Mouse (Mus musculus): Measurements from ENCODE around the gene 4933430I17Rik. TPM values are rescaled to one million over a fixed set of nuclear protein-coding genes. Genes with fewer than 3 reads are reported as not detected.
A peak's percentile ranks its signal among the peaks of the same experiment; 100 is the strongest.

Gene 4933430I17Rik
- polyA plus RNA-seq, 1 experiment from 2014 or later = 0.83 TPM

DNA sequence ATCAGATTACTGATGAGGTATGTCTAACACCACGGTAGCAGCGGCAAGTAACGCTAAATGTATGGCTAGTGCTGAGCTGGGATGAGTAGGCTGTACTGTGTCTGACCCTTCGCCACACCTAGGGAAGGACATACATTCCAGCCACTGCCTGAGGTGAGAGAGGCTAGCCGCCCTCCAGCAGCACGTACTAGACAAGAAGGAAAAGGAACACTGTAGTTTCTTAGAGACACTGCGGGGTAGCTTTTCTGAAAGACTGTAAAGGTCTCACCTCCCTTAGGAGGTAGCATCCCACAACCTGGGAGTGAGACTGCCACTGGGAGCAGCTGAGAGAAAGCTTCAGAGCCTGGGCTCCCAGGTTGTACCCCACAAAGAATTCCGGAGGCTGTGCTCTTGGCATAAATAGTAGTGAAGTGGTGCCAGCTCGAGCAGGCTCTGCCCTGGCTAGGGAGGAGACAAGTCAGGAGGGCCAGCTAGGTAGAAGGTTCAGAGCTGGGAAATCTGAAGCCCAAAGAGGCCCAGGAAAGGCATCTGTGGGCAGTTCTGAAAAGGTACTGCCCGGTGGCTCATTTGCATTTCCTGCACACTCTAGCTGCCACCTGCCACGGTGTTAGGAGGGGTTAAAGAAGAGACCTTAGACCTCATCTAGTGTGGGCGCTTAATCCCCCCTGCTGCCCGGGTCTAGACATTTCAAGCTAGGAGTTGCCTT lies 6.6 kb upstream of the 4933430I17Rik start:
- peak overlapping the region; percentile 49 for H3K4me2 ChIP-seq (ENCODE audit: low read depth, low read length)
- peaks cover 4% of the 10 kb centered on the region for H3K4me1 ChIP-seq (ENCODE audit: control insufficient read depth, insufficient read depth, low read length)
- no peak for ATAC-seq (replicated peaks; ENCODE audit: insufficient number of reproducible peaks, low FRiP score, low TSS enrichment, low read depth)

DNA sequence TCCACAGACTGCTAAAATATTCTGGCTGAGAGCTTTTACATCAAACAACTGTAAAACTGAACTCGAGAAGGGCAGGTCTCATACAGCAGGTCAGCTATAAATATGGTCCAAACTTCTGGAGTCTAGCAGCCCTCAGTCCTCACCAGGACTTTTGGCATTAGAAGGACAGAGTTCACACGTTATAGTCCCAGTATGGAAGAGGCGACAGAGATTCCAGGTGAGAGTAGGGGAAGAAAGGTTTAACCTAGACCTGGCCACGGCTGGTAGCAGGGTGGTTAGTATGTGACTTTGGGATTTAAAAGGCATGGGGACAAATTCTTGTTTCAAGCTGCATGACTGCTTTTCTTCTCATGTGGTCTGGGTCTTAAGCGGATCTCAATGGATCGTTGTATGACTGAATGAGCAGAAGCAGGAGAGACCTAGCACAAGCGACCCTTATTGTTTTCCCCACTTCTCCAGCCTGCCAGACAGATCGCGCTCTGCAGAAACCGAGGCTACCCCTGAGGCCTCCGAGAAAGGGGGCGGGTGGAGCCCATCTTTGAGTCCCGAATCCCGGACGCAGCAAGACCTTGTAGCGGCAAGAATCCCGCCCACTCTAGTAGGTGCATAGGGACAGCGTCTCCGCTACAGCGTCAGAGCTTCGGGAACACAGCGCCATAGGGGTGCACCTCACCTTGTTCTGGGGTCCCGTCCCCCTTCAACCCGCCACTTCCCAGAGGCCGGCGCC lies 5.9 kb upstream of the 4933430I17Rik start:
- WGBS = 2% methylated on average over 26 of the region's 26 CpGs
- H3K27ac ChIP-seq (replicated peaks; ENCODE audit: low read depth, low read length) = peak overlapping the region; percentile 29
- no peaks in the 10 kb centered on the region for H3K27me3 ChIP-seq (ENCODE audit: control insufficient read depth, insufficient read depth, low read length)
- ATAC-seq (replicated peaks; ENCODE audit: insufficient number of reproducible peaks, low FRiP score, low TSS enrichment, low read depth) (no peak; the same call in 1 of the 2 replicates), DNase-seq (ENCODE audit: low spot score) (no peak)
- H3K4me3 ChIP-seq (ENCODE audit: low read depth, low read length) = peak overlapping the region; percentile 54
- H3K4me1 ChIP-seq (ENCODE audit: control insufficient read depth, insufficient read depth, low read length) = peaks cover 6% of the 10 kb centered on the region
- H3K9me3 ChIP-seq (replicated peaks; ENCODE audit: control insufficient read depth, low read length) = no peaks in the 10 kb centered on the region
- no peaks in the 10 kb centered on the region for H3K36me3 ChIP-seq (replicated peaks; ENCODE audit: control insufficient read depth, insufficient read depth, low read depth, low read length)
- peak overlapping the region; percentile 49 for H3K4me2 ChIP-seq (ENCODE audit: low read depth, low read length)
- H3K9ac ChIP-seq (replicated peaks; ENCODE audit: low read length) = peak overlapping the region; percentile 59

More for the DNA sequence above, 6.6 kb upstream of the 4933430I17Rik start:
- H3K4me3 ChIP-seq (ENCODE audit: low read depth, low read length) = peak overlapping the region; percentile 54
- DNase-seq (ENCODE audit: low spot score) = no peak
- 46% methylated on average over 13 of the region's 13 CpGs for WGBS
- H3K9ac ChIP-seq (replicated peaks; ENCODE audit: low read length) = peak overlapping the region; percentile 59
- no peaks in the 10 kb centered on the region for H3K36me3 ChIP-seq (replicated peaks; ENCODE audit: control insufficient read depth, insufficient read depth, low read depth, low read length)
- no peak overlapping the region for H3K27ac ChIP-seq (replicated peaks; ENCODE audit: low read depth, low read length)
- no peaks in the 10 kb centered on the region for H3K27me3 ChIP-seq (ENCODE audit: control insufficient read depth, insufficient read depth, low read length)
- no peaks in the 10 kb centered on the region for H3K9me3 ChIP-seq (replicated peaks; ENCODE audit: control insufficient read depth, low read length)

DNA sequence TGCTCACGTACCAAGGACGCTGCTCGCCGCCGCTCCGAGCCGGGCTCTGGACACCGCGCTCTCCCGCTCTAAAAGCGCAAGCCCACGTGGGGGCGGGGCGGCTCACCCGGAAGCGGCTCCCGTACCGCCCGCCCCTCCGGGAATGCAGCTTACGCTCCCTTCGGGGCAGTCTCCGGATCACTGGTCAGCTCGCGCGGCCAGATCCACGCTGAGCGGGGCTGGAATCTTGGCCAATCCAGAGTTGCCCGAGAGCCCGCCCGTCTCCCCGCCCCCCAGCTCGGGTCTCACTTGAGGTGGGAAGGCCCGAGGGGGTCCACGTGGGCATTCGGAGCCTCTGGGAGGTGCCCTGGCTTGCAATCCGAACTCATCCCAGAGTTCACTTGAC lies 5.3 kb upstream of the 4933430I17Rik start, which contains the start of gene Alad:
Alad (minus strand) TSS at position 70 of the 385 bp plus-strand sequence.
- Histone ChIP-seq H3K27ac (replicated peaks; ENCODE audit: low read depth, low read length) (peak within 1 kb of the TSS; percentile 29), H3K4me3 (ENCODE audit: low read depth, low read length) (peak within 1 kb of the TSS; percentile 54), H3K4me2 (ENCODE audit: low read depth, low read length) (peak within 1 kb of the TSS; percentile 49), H3K27me3 (ENCODE audit: control insufficient read depth, insufficient read depth, low read length) (no peaks in the 10 kb centered on the region), H3K9me3 (replicated peaks; ENCODE audit: control insufficient read depth, low read length) (no peaks in the 10 kb centered on the region), H3K4me1 (ENCODE audit: control insufficient read depth, insufficient read depth, low read length) (peaks cover 6% of the 10 kb centered on the region), H3K9ac (replicated peaks; ENCODE audit: low read length) (peak within 1 kb of the TSS; percentile 59), H3K36me3 (replicated peaks; ENCODE audit: control insufficient read depth, insufficient read depth, low read depth, low read length) (no peaks in the 10 kb centered on the region)
- WGBS = 0% methylated on average over 37 of the region's 37 CpGs
- peak; percentile 87 for ATAC-seq (replicated peaks; ENCODE audit: insufficient number of reproducible peaks, low FRiP score, low TSS enrichment, low read depth)
- DNase-seq (ENCODE audit: low spot score) = peak; percentile 89

DNA sequence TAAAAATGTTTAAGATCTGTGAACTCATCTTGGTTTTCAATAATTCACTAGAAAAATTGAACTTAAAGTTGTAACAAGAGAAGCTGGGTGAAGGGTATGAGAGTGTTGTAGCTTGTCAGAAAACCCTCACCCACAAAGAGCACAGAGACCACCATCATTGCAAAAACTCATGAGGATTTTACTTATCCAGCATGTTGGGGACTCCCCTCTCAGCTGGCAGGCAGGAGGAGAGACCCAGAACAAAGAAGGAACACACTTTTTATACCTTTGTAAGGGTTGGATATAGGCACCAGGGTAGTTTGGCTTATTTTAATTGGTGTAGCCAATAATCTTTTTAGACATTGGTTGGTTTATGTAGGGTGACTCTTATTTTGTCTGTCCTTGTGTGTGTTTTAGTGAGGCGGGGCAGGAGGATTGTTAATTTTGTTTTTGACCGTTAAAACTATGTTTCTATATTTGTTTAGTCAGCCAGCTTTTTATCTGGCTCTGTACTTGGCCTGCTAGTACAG lies 4.2 kb upstream of the 4933430I17Rik start:
- no peaks in the 10 kb centered on the region for H3K9me3 ChIP-seq (replicated peaks; ENCODE audit: control insufficient read depth, low read length)
- H3K4me2 ChIP-seq (ENCODE audit: low read depth, low read length) = no peak overlapping the region
- DNase-seq (ENCODE audit: low spot score) (no peak), ATAC-seq (replicated peaks; ENCODE audit: insufficient number of reproducible peaks, low FRiP score, low TSS enrichment, low read depth) (no peak)
- H3K36me3 ChIP-seq (replicated peaks; ENCODE audit: control insufficient read depth, insufficient read depth, low read depth, low read length) = no peaks in the 10 kb centered on the region
- no peak overlapping the region for H3K27ac ChIP-seq (replicated peaks; ENCODE audit: low read depth, low read length)
- no peak overlapping the region for H3K4me3 ChIP-seq (ENCODE audit: low read depth, low read length)
- H3K27me3 ChIP-seq (ENCODE audit: control insufficient read depth, insufficient read depth, low read length) = no peaks in the 10 kb centered on the region
- H3K9ac ChIP-seq (replicated peaks; ENCODE audit: low read length) = no peak overlapping the region
- 91% methylated on average over 2 of the region's 2 CpGs for WGBS
- H3K4me1 ChIP-seq (ENCODE audit: control insufficient read depth, insufficient read depth, low read length) = peaks cover 6% of the 10 kb centered on the region

DNA sequence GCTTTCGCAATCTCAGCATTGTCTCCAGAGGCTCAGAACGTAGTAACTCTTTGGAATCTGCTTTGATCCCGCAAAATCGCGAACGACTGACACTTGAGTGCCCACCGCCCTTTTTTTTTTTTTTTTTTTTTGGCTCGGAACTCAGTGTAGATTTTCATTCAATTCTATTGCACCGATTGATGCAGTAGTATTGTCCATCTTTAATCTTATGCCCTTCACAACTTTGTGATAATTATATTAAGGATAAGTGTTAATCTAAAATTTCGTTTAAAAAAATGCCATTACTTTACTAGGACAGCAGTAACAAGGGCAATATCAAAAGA lies 281 bp downstream of the 4933430I17Rik start:
- no peak for DNase-seq (ENCODE audit: low spot score)
- ATAC-seq (replicated peaks; ENCODE audit: insufficient number of reproducible peaks, low FRiP score, low TSS enrichment, low read depth) = no peak
- peaks cover 2% of the 10 kb centered on the region for H3K4me1 ChIP-seq (ENCODE audit: control insufficient read depth, insufficient read depth, low read length)
- H3K27me3 ChIP-seq (ENCODE audit: control insufficient read depth, insufficient read depth, low read length) = no peaks in the 10 kb centered on the region
- no peak overlapping the region for H3K27ac ChIP-seq (replicated peaks; ENCODE audit: low read depth, low read length)
- no peaks in the 10 kb centered on the region for H3K9me3 ChIP-seq (replicated peaks; ENCODE audit: control insufficient read depth, low read length)
- H3K36me3 ChIP-seq (replicated peaks; ENCODE audit: control insufficient read depth, insufficient read depth, low read depth, low read length) = no peaks in the 10 kb centered on the region
- no peak overlapping the region for H3K9ac ChIP-seq (replicated peaks; ENCODE audit: low read length)
- peak overlapping the region; percentile 27; the same call in 1 of the 2 replicates for H3K4me2 ChIP-seq (ENCODE audit: low read depth, low read length)
- WGBS = 2% methylated on average over 10 of the region's 10 CpGs
- H3K4me3 ChIP-seq (ENCODE audit: low read depth, low read length) = peak overlapping the region; percentile 79

DNA sequence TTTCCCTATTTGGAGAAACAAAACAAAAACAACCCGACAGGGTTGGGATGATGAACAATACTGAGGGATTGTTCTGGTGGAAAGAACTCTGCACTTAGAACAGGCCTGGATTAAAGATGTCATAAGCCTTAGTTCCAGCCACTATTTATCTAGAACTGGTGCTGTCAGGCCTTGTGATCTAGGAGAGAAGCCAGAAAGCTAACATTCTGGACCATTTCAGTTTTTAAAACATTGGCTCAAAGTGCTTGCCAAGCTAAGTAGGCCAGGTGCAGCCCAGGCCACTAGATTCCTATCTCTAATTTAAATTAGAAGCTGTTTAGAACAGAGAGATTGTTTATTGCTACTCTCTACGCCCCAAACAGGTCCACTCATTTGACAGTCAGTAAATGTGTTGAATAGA lies 1.1 kb downstream of the 4933430I17Rik start:
- no peak overlapping the region for H3K4me2 ChIP-seq (ENCODE audit: low read depth, low read length)
- no peaks in the 10 kb centered on the region for H3K9me3 ChIP-seq (replicated peaks; ENCODE audit: control insufficient read depth, low read length)
- 62% methylated on average over 2 of the region's 2 CpGs for WGBS
- peaks cover 2% of the 10 kb centered on the region; the same call in 1 of the 2 replicates for H3K4me1 ChIP-seq (ENCODE audit: control insufficient read depth, insufficient read depth, low read length)
- no peak for ATAC-seq (replicated peaks; ENCODE audit: insufficient number of reproducible peaks, low FRiP score, low TSS enrichment, low read depth)
- H3K36me3 ChIP-seq (replicated peaks; ENCODE audit: control insufficient read depth, insufficient read depth, low read depth, low read length) = no peaks in the 10 kb centered on the region
- no peak overlapping the region for H3K27ac ChIP-seq (replicated peaks; ENCODE audit: low read depth, low read length)
- no peaks in the 10 kb centered on the region for H3K27me3 ChIP-seq (ENCODE audit: control insufficient read depth, insufficient read depth, low read length)
- no peak overlapping the region for H3K9ac ChIP-seq (replicated peaks; ENCODE audit: low read length)
- no peak overlapping the region for H3K4me3 ChIP-seq (ENCODE audit: low read depth, low read length)
- DNase-seq (ENCODE audit: low spot score) = no peak

DNA sequence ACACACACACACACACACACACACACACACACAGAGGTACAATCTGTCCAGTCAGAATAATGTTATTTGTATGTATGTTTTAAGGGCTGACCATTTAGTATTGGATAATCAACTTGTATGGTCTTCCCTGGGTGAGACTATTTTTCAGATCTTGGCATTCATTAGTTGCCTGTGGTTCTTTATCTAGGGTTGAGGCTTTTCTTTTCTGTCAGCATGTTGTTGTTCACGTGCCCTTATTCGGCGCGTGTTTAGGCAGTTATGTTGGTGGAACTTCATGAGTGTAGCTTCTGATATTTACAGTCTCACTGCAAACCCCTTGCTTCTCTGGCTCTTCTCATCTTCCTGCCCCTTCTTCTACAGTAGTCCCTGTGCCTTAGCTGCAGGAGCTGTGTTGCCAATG lies 2.5 kb downstream of the 4933430I17Rik start:
- Histone ChIP-seq H3K36me3 (replicated peaks; ENCODE audit: control insufficient read depth, insufficient read depth, low read depth, low read length) (no peaks in the 10 kb centered on the region), H3K4me3 (ENCODE audit: low read depth, low read length) (no peak overlapping the region), H3K27me3 (ENCODE audit: control insufficient read depth, insufficient read depth, low read length) (no peaks in the 10 kb centered on the region), H3K9ac (replicated peaks; ENCODE audit: low read length) (no peak overlapping the region), H3K4me1 (ENCODE audit: control insufficient read depth, insufficient read depth, low read length) (peaks cover 2% of the 10 kb centered on the region; the same call in 1 of the 2 replicates), H3K27ac (replicated peaks; ENCODE audit: low read depth, low read length) (no peak overlapping the region), H3K4me2 (ENCODE audit: low read depth, low read length) (no peak overlapping the region), H3K9me3 (replicated peaks; ENCODE audit: control insufficient read depth, low read length) (no peaks in the 10 kb centered on the region)
- ATAC-seq (replicated peaks; ENCODE audit: insufficient number of reproducible peaks, low FRiP score, low TSS enrichment, low read depth) = no peak
- 94% methylated on average over 4 of the region's 4 CpGs for WGBS
- DNase-seq (ENCODE audit: low spot score) = no peak

DNA sequence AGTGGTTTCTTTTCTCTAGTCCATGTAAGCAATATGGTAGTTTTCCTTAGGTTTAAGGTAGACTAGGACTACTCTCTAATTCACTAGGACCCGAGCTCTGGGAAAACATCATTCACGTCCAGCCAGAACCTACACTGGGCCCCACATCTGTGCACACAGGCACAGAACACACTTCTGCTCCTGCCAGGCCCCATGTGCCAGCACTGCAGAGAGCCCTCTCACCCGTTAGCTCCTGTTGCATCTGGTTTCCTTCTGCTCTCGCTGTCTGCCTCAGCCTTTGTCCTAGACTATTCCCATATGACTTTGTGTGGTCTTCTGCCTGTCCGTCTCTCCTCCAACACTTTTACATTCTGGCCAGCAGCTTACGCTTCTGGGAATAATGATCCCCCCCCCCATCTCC lies 8.6 kb downstream of the 4933430I17Rik start:
- WGBS = 78% methylated on average over 6 of the region's 6 CpGs
- DNase-seq (ENCODE audit: low spot score) = no peak

More for the DNA sequence above, 8.6 kb downstream of the 4933430I17Rik start:
- Histone ChIP-seq H3K9ac (replicated peaks; ENCODE audit: low read length) (no peak overlapping the region), H3K36me3 (replicated peaks; ENCODE audit: control insufficient read depth, insufficient read depth, low read depth, low read length) (no peaks in the 10 kb centered on the region), H3K9me3 (replicated peaks; ENCODE audit: control insufficient read depth, low read length) (no peaks in the 10 kb centered on the region), H3K4me3 (ENCODE audit: low read depth, low read length) (no peak overlapping the region), H3K27ac (replicated peaks; ENCODE audit: low read depth, low read length) (no peak overlapping the region), H3K4me1 (ENCODE audit: control insufficient read depth, insufficient read depth, low read length) (no peaks in the 10 kb centered on the region), H3K4me2 (ENCODE audit: low read depth, low read length) (no peak overlapping the region), H3K27me3 (ENCODE audit: control insufficient read depth, insufficient read depth, low read length) (no peaks in the 10 kb centered on the region)
- no peak for ATAC-seq (replicated peaks; ENCODE audit: insufficient number of reproducible peaks, low FRiP score, low TSS enrichment, low read depth)
